Mouse (Mus musculus) duodenum, adult 2 months (tissue): ENCODE measurements around the gene Map7d3. TPM values are rescaled to one million over a fixed set of nuclear protein-coding genes. Genes with fewer than 3 reads are reported as not detected.

Source experiments
- polyA plus RNA-seq: library from polyadenylated mRNA; depleted of rRNA; stranded (reverse); fragments of >200 nt; gene quantifications from 2 replicates; pipeline ENCODE4 v1.2.3, GENCODE M21; 2012; ENCODE audit warnings: low replicate concordance; rRNA removed

Map7d3 gene
- polyA plus RNA-seq: not detected in 2 replicates

DNA sequence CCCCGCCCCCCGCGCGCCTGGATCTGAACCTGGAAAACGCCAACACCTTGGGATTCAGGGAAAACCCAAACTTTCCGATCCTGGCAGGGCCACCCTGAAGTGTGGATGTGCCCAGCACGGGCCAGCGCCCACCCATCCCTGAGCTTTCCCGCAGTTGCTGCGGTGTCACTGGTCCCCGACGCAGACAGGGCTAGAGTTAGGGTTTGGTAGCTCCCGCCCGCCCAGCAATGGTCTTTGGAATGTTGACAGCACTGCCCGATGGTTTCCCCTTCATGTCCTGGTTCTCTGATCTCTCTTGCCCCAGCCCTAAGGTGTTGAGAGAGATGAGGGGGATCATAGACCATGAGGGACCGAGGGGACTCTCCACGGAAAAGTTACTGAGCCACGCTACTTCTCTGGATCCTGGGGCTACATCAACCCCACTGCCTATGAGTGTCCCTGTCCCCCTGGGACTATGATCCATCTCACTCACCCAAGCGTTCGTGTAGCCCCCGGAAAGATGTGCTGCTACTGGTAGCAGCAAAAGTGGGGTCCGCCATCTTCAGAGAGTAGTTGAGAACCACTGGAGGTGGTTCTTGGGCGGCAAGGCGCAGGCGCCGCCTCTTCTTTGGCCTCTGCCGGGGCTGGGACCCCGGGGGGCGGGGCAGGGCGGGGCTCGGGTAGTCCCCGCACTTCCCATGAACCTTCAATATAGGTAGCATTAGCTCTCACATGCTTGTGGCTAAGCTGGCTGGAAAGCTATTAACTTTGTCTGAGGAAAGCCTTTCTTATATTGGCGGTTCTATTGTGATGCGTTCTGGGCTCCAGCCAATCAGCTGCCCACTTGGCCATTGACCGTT is at the start of gene Map7d3:
TSS of gene Map7d3 (minus strand) at position 562 of the 839 bp plus-strand sequence.

DNA sequence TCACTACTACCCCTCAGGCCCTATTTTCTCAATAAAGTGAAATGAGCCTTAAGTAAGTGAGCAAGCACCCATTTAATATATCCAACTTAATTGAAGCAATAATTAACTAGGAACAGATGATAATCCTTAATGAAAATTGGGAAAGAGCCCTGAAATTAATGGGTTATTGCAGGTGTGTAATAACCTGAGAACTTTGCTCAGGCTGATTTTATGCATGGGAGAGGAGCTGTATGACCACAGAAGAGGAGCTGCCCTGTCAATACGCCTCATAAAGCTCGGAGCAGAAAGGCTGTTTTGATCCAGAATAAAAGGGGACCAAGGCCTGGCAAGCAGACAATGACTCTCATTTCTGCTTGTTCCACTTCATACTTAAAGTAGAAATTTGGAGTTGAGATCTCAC is 47.7 kb upstream of the Map7d3 start, which contains the start of gene Adgrg4:
TSS of gene Adgrg4 (plus strand) at position 301 of the 400 bp plus-strand sequence.

Other genes starting within 250 kb of the Map7d3 start
- gene Mmgt1, start 224.3 kb downstream of the Map7d3 start, polyA plus RNA-seq: 1.1 and 1.5 TPM in 2 replicates
- 8.8 and 9.3 TPM in 2 replicates for gene Slc9a6, start 212.6 kb downstream of the Map7d3 start, polyA plus RNA-seq
- gene Fhl1, start 90.5 kb downstream of the Map7d3 start, polyA plus RNA-seq: 25.6 and 71.5 TPM in 2 replicates
- 0.07 and 0.15 TPM in 2 replicates for gene Adgrg4, start 47.8 kb upstream of the Map7d3 start, polyA plus RNA-seq
- gene Brs3, start 220.7 kb upstream of the Map7d3 start, polyA plus RNA-seq: not detected in 2 replicates
- gene Htatsf1, start 231.3 kb upstream of the Map7d3 start, polyA plus RNA-seq: 11.3 and 11.5 TPM in 2 replicates